Mouse (Mus musculus): ENCODE measurements around the gene Mpig6b. TPM values are rescaled to one million over a fixed set of nuclear protein-coding genes. Genes with fewer than 3 reads are reported as not detected.

Gene Mpig6b
- polyA plus RNA-seq, 1 experiment from 2014 or later = 0.81 TPM

GRCm38 (mm10) chr17:35049561-35050016 lies 16.4 kb downstream of the Mpig6b start, which contains the start of gene Clic1:
TSS of gene Clic1 (plus strand) at chr17:35049966.
- peak within 1 kb of the TSS; percentile 96 for H3K27ac ChIP-seq (ENCODE audit: low read depth)
- H3K4me2 ChIP-seq (ENCODE audit: low read length) = peak within 1 kb of the TSS; percentile 98
- peak within 1 kb of the TSS; percentile 60 for H3K9ac ChIP-seq (ENCODE audit: low read length)
- ATAC-seq (replicated peaks; ENCODE audit: low FRiP score, low TSS enrichment, low read depth) (peak; percentile 31), DNase-seq (ENCODE audit: low spot score) (peak; percentile 86)
- H3K9me3 ChIP-seq (ENCODE audit: control insufficient read depth, low read length) = no peaks in the 10 kb centered on the region
- H3K36me3 ChIP-seq (ENCODE audit: control insufficient read depth, insufficient read depth, low read length) = peaks cover 25% of the 10 kb centered on the region
- no peaks in the 10 kb centered on the region for H3K27me3 ChIP-seq (replicated peaks; ENCODE audit: control insufficient read depth, insufficient read depth, low read length)
- peaks cover 51% of the 10 kb centered on the region for H3K4me1 ChIP-seq (replicated peaks; ENCODE audit: control insufficient read depth, insufficient read depth, low read length)
- peak within 1 kb of the TSS; percentile 71 for H3K4me3 ChIP-seq (ENCODE audit: low read depth, low read length)
- WGBS = 0% methylated on average over 11 of the region's 11 CpGs

- Histone ChIP-seq H3K9me3 (ENCODE audit: control insufficient read depth, low read length) (no peaks in the 10 kb centered on the region), H3K36me3 (ENCODE audit: control insufficient read depth, insufficient read depth, low read length) (peaks cover 19% of the 10 kb centered on the region), H3K27ac (ENCODE audit: low read depth) (peak overlapping the region; percentile 96), H3K4me3 (ENCODE audit: low read depth, low read length) (no peak overlapping the region; the same call in 1 of the 2 replicates), H3K9ac (ENCODE audit: low read length) (no peak overlapping the region), H3K4me1 (replicated peaks; ENCODE audit: control insufficient read depth, insufficient read depth, low read length) (peaks cover 51% of the 10 kb centered on the region), H3K4me2 (ENCODE audit: low read length) (peak overlapping the region; percentile 98), H3K27me3 (replicated peaks; ENCODE audit: control insufficient read depth, insufficient read depth, low read length) (no peaks in the 10 kb centered on the region)
- 69% methylated on average over 5 of the region's 5 CpGs for WGBS
- DNase-seq (ENCODE audit: low spot score) (no peak), ATAC-seq (replicated peaks; ENCODE audit: low FRiP score, low TSS enrichment, low read depth) (no peak)
These were observed 17.0 kb downstream of the Mpig6b start for GRCm38 (mm10) chr17:35048932-35049440.

DNA sequence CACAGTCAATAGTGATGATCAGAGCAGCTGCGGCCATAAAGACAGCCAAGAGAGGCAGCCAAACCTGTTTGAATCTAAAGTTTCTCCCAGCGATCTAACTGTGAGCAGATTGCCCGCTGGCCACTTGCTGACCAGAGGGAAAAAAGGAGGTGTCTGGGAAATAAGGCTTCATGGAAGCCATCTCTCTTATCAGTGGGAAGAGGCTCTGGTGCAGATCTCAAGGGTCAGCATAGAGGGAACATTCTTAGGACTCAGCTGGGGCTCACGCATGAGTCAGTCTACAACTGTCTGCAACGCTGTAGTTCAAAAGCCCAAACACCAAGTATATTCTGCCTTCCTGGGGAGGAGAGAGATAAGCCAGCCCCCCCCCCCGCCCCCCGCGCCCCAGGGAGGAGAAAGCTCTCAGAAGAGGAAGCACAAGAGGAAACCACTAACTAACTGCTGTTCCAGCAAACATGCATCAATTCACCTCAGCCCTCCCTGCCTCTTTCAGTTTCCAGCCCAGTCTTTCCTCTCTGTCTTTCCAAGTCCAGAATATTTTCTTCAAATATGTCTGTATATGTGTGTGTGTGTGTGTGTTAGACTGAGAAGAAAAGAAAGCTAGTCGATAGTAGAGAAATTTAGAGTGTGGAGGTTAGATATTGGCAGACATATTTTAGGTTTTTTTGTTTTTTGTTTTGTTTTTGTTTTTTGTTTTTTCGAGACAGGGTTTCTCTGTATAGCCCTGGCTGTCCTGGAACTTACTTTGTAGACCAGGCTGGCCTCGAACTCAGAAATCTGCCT lies 17.6 kb downstream of the Mpig6b start:
- ATAC-seq (replicated peaks; ENCODE audit: low FRiP score, low TSS enrichment, low read depth) = no peak
- 0 out of 2 replicates have a peak overlapping the region, but pooled peaks have one; percentile 4 for H3K9ac ChIP-seq (ENCODE audit: low read length)

GRCm38 (mm10) chr17:35047688-35048087 lies 18.3 kb downstream of the Mpig6b start:
- no peaks in the 10 kb centered on the region for H3K9me3 ChIP-seq (ENCODE audit: control insufficient read depth, low read length)
- H3K4me2 ChIP-seq (ENCODE audit: low read length) = peak overlapping the region; percentile 98
- peaks cover 48% of the 10 kb centered on the region for H3K4me1 ChIP-seq (replicated peaks; ENCODE audit: control insufficient read depth, insufficient read depth, low read length)
- no peak for ATAC-seq (replicated peaks; ENCODE audit: low FRiP score, low TSS enrichment, low read depth)
- H3K27me3 ChIP-seq (replicated peaks; ENCODE audit: control insufficient read depth, insufficient read depth, low read length) = no peaks in the 10 kb centered on the region
- no peak for DNase-seq (ENCODE audit: low spot score)
- H3K4me3 ChIP-seq (ENCODE audit: low read depth, low read length) = peak overlapping the region; percentile 55; the same call in 1 of the 2 replicates
- peaks cover 6% of the 10 kb centered on the region for H3K36me3 ChIP-seq (ENCODE audit: control insufficient read depth, insufficient read depth, low read length)
- H3K27ac ChIP-seq (ENCODE audit: low read depth) = peak overlapping the region; percentile 96
- WGBS = 50% methylated on average over 1 of the region's 1 CpGs
- 0 out of 2 replicates have a peak overlapping the region, but pooled peaks have one; percentile 4 for H3K9ac ChIP-seq (ENCODE audit: low read length)

More for the DNA sequence above, 17.6 kb downstream of the Mpig6b start:
- no peak overlapping the region; the same call in 1 of the 2 replicates for H3K4me3 ChIP-seq (ENCODE audit: low read depth, low read length)
- H3K27ac ChIP-seq (ENCODE audit: low read depth) = peak overlapping the region; percentile 96
- DNase-seq (ENCODE audit: low spot score) = peak; percentile 62
- H3K4me2 ChIP-seq (ENCODE audit: low read length) = peak overlapping the region; percentile 98
- H3K36me3 ChIP-seq (ENCODE audit: control insufficient read depth, insufficient read depth, low read length) = peaks cover 13% of the 10 kb centered on the region
- no peaks in the 10 kb centered on the region for H3K9me3 ChIP-seq (ENCODE audit: control insufficient read depth, low read length)
- H3K4me1 ChIP-seq (replicated peaks; ENCODE audit: control insufficient read depth, insufficient read depth, low read length) = peaks cover 51% of the 10 kb centered on the region
- WGBS = 28% methylated on average over 11 of the region's 11 CpGs
- no peaks in the 10 kb centered on the region for H3K27me3 ChIP-seq (replicated peaks; ENCODE audit: control insufficient read depth, insufficient read depth, low read length)

GRCm38 (mm10) chr17:35046681-35047455 lies 19.1 kb downstream of the Mpig6b start, which contains the start of gene Msh5:
TSS of gene Msh5 (minus strand) at chr17:35046745.
- WGBS = 2% methylated on average over 33 of the region's 33 CpGs
- Histone ChIP-seq H3K4me1 (replicated peaks; ENCODE audit: control insufficient read depth, insufficient read depth, low read length) (peaks cover 40% of the 10 kb centered on the region), H3K9me3 (ENCODE audit: control insufficient read depth, low read length) (no peaks in the 10 kb centered on the region), H3K4me3 (ENCODE audit: low read depth, low read length) (peak within 1 kb of the TSS; percentile 55), H3K27ac (ENCODE audit: low read depth) (peak within 1 kb of the TSS; percentile 96), H3K36me3 (ENCODE audit: control insufficient read depth, insufficient read depth, low read length) (no peaks in the 10 kb centered on the region), H3K9ac (ENCODE audit: low read length) (peak within 1 kb of the TSS; percentile 90), H3K27me3 (replicated peaks; ENCODE audit: control insufficient read depth, insufficient read depth, low read length) (no peaks in the 10 kb centered on the region), H3K4me2 (ENCODE audit: low read length) (peak within 1 kb of the TSS; percentile 98)
- DNase-seq (ENCODE audit: low spot score) (peak; percentile 98), ATAC-seq (replicated peaks; ENCODE audit: low FRiP score, low TSS enrichment, low read depth) (peak; percentile 90)

DNA sequence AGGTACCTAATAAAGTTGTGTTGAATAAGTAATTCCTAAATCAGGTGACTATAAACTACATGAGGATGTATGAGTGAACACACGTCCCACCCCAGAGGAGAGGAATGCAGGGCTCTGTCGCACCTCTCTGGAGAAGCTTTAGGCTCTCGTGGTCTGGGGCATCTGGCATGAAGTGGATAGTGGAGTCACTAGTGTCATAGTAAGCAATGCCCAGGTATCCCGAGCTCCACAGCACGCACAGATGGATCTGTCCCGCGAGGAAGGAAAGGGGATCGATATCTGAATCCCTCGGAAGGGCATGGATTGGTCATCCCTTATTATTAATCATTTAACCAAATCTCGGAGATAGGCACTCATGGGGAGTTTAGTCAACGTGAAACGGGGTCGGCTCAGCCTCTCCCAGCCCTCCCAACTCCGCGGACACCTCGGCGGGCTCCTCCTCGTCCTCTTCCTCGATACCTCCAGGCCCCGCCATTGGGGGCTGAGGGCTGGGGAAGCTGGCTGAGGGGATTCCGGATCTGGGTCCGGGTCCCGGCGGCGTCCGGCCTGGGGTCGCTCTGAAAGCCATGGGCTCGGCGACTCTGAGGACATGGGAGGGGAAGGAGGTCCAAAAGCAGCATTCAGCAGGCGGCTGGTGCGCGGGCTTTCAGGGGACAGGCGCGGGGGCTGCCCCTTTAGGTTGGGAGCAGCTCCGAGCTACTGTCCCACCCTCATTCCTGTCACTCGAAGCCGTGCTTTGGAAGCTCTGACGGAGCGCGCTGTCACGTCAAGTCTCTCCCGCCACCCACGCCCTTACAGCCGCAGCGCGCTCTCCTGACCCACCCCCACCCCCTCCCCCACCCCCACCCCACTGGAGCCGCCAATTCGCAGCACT lies 19.9 kb downstream of the Mpig6b start:
- Histone ChIP-seq H3K27me3 (replicated peaks; ENCODE audit: control insufficient read depth, insufficient read depth, low read length) (no peaks in the 10 kb centered on the region), H3K36me3 (ENCODE audit: control insufficient read depth, insufficient read depth, low read length) (no peaks in the 10 kb centered on the region), H3K4me1 (replicated peaks; ENCODE audit: control insufficient read depth, insufficient read depth, low read length) (peaks cover 40% of the 10 kb centered on the region), H3K4me3 (ENCODE audit: low read depth, low read length) (peak overlapping the region; percentile 55), H3K4me2 (ENCODE audit: low read length) (peak overlapping the region; percentile 98), H3K27ac (ENCODE audit: low read depth) (peak overlapping the region; percentile 89), H3K9ac (ENCODE audit: low read length) (peak overlapping the region; percentile 90), H3K9me3 (ENCODE audit: control insufficient read depth, low read length) (no peaks in the 10 kb centered on the region)
- ATAC-seq (replicated peaks; ENCODE audit: low FRiP score, low TSS enrichment, low read depth) = peak; percentile 3; the same call in 1 of the 2 replicates
- DNase-seq (ENCODE audit: low spot score) = peak; percentile 81
- 4% methylated on average over 48 of the region's 48 CpGs for WGBS

- DNase-seq (ENCODE audit: low spot score) (no peak), ATAC-seq (replicated peaks; ENCODE audit: low FRiP score, low TSS enrichment, low read depth) (no peak)
- Histone ChIP-seq H3K4me3 (ENCODE audit: low read depth, low read length) (peak overlapping the region; percentile 55), H3K36me3 (ENCODE audit: control insufficient read depth, insufficient read depth, low read length) (no peaks in the 10 kb centered on the region), H3K27ac (ENCODE audit: low read depth) (peak overlapping the region; percentile 89; the same call in 1 of the 2 replicates), H3K27me3 (replicated peaks; ENCODE audit: control insufficient read depth, insufficient read depth, low read length) (no peaks in the 10 kb centered on the region), H3K9ac (ENCODE audit: low read length) (peak overlapping the region; percentile 90), H3K4me1 (replicated peaks; ENCODE audit: control insufficient read depth, insufficient read depth, low read length) (peaks cover 40% of the 10 kb centered on the region), H3K4me2 (ENCODE audit: low read length) (peak overlapping the region; percentile 98), H3K9me3 (ENCODE audit: control insufficient read depth, low read length) (no peaks in the 10 kb centered on the region)
- WGBS = 75% methylated on average over 7 of the region's 7 CpGs
These were observed 20.8 kb downstream of the Mpig6b start for GRCm38 (mm10) chr17:35044904-35045806.
